Mouse (Mus musculus) bone marrow macrophage, adult 2 months (primary cell): Measurements from ENCODE around the gene Hoxc13.

Source experiments
- CTCF ChIP-seq: IDR thresholded peaks from 2 replicates; pipeline ENCODE4 v1.5.1; 2012; ENCODE audit warnings: low read depth, mild to moderate bottlenecking, low read length, moderate library complexity
- POLR2A ChIP-seq: IDR thresholded peaks from 2 replicates; pipeline ENCODE4 v1.6.1; 2012; ENCODE audit warnings: mild to moderate bottlenecking, low read depth, low read length, borderline replicate concordance

DNA sequence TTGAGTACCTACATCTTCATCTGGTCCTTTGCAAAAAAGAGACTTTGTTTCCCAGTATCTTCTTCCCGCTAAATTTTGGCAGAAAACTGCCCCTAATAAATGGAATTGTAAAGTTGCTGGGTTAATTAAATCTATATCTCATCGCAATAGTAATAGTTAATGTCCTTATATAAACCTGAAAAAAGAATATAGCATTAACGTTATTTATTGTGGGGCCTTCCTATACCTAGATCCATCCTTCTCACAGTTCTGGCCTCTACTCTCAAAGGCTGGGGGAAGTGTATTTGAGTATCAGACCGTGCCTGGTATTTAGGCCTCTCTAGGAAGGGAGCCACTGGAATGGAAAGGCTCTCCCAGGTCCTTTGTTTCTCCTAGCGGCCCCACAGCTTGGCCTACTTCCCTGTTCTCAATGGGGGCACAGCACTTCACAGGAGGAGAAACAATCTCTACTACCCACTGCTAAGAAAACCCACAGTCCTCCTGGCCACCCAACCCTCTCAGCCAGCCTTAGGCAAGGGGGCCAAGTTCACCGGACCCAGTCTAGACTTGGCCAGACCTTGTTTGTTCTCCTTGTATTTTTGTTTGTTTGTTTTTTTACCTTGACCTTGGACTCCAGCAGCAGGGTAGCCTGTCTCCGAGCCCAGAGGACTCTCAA, 2.2 kb upstream of the Hoxc13 start:
- TF ChIP-seq CTCF (no peak), POLR2A (no peak)
